Mouse (Mus musculus): ENCODE measurements around the gene Esp31. TPM values are rescaled to one million over a fixed set of nuclear protein-coding genes. Genes with fewer than 3 reads are reported as not detected.

Esp31 gene
- not detected in 2 replicates for polyA plus RNA-seq (2015; fragmentation: Nextera tagmentation; extraction: Ambion mirVana)

DNA sequence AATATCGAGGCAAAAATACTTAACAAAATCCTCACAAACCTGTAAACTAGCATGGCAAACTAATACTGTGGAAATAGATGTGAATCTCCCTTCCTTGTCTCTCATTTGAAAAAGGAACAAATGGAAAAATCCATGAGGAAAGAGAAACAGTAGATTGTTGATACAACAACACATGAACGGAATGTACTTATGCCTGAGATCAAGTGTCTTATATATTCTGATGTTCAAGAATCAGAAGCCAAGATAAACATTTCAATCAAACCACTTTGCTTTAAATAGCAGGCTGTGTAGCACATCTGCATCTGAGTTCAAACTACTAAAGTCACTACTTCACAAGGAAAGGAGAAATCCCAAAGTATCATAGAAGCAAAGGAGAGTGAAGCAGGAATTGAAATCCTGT is at the start of gene Esp31:
Esp31 (plus strand) TSS at position 301 of the 400 bp plus-strand sequence.
- H3K4me2 ChIP-seq, result no peak within 1 kb of the TSS
- peaks cover 3% of the 10 kb centered on the region; the same call in 1 of the 2 replicates for H3K9me3 ChIP-seq (replicated peaks)
- no peak within 1 kb of the TSS for H3K4me3 ChIP-seq (replicated peaks)
- no peaks in the 10 kb centered on the region for H3K36me3 ChIP-seq
- no peak for ATAC-seq (replicated peaks; ENCODE audit: low FRiP score)
- no peaks in the 10 kb centered on the region for H3K4me1 ChIP-seq
- H3K9ac ChIP-seq, result no peak within 1 kb of the TSS
- no peaks in the 10 kb centered on the region for H3K27me3 ChIP-seq
- 80% methylated on average over 2 of the region's 2 CpGs for WGBS
- H3K27ac ChIP-seq, result no peak within 1 kb of the TSS

Other genes starting within 250 kb of the Esp31 start
- gene Esp36, start 219.3 kb upstream of the Esp31 start, polyA plus RNA-seq (2015; fragmentation: Nextera tagmentation; extraction: Ambion mirVana), result not detected in 2 replicates
- gene Esp34, start 85.3 kb upstream of the Esp31 start, polyA plus RNA-seq (2015; fragmentation: Nextera tagmentation; extraction: Ambion mirVana), result not detected in 2 replicates

Measured in kidney, embryonic 15.5 days (tissue).